Mouse (Mus musculus) hindbrain, embryonic 16.5 days (tissue): ENCODE measurements around the gene Triobp. TPM values are rescaled to one million over a fixed set of nuclear protein-coding genes. Genes with fewer than 3 reads are reported as not detected.

Experiments
- ATAC-seq: fragments of 200-750 bp; cut with Nextera tagmentation; 2 replicates; pipeline ENCODE4 v1.8.0; 2017; ENCODE audit warnings: moderate TSS enrichment, moderate library complexity
- H3K27ac ChIP-seq: fragments of 300-500 bp; sonication (generic); 2 replicates; pipeline ENCODE4 v1.5.1; 2014; ENCODE audit warnings: low read depth, mild to moderate bottlenecking, control low read depth, low read length, moderate library complexity
- H3K27me3 ChIP-seq: fragments of 300-500 bp; sonication (generic); replicated peaks from 2 replicates; pipeline ENCODE4 v1.6.1; 2014; ENCODE audit warnings: low read length; ENCODE audit not compliant: control insufficient read depth, insufficient read depth
- H3K36me3 ChIP-seq: fragments of 300-500 bp; sonication (generic); 2 replicates; pipeline ENCODE4 v1.6.1; 2014; ENCODE audit warnings: mild to moderate bottlenecking, low read length, moderate library complexity, mixed read lengths; ENCODE audit not compliant: control insufficient read depth, insufficient read depth
- H3K4me1 ChIP-seq: fragments of 300-500 bp; sonication (generic); 2 replicates; pipeline ENCODE4 v1.6.1; 2014; ENCODE audit warnings: low read depth, low read length; ENCODE audit not compliant: control insufficient read depth, insufficient read depth
- H3K4me2 ChIP-seq: fragments of 300-500 bp; sonication (generic); 2 replicates; pipeline ENCODE4 v1.6.1; 2014; ENCODE audit warnings: mild to moderate bottlenecking, low read length, control low read depth, moderate library complexity
- H3K4me3 ChIP-seq: fragments of 300-500 bp; sonication (generic); 2 replicates; pipeline ENCODE4 v1.5.1; 2014; ENCODE audit warnings: mild to moderate bottlenecking, low read length, control low read depth, moderate library complexity
- H3K9ac ChIP-seq: fragments of 300-500 bp; sonication (generic); 2 replicates; pipeline ENCODE4 v1.6.1; 2014; ENCODE audit warnings: low read depth, mild to moderate bottlenecking, control low read depth, low read length, moderate library complexity
- H3K9me3 ChIP-seq: fragments of 300-500 bp; sonication (generic); 2 replicates; pipeline ENCODE4 v1.6.1; 2014; ENCODE audit warnings: mild to moderate bottlenecking, low read length, moderate library complexity; ENCODE audit not compliant: control insufficient read depth
- WGBS: fragments of 180-500 bp; shearing (Covaris S2); extraction: QIAGEN DNeasy Blood & Tissue Kit; methylation state at CpG from one replicate; pipeline ENCODE4 v1.1.7; 2014; 5-methylcytosine and 5-hydroxymethylcytosine counted together
- polyA plus RNA-seq: library from polyadenylated mRNA; unstranded; fragments of >200 nt; fragmentation: Nextera tagmentation; extraction: Ambion mirVana; gene quantifications from 2 replicates; pipeline ENCODE4 v1.2.1, GENCODE M21; 2015

The Triobp gene
- polyA plus RNA-seq, 1 experiment from 2014 or later, result 36.1 TPM

GRCm38 (mm10) chr15:78988499-78988971 lies 41.0 kb downstream of the Triobp start:
- Histone ChIP-seq H3K4me2 (no peak overlapping the region), H3K36me3 (peaks cover 30% of the 10 kb centered on the region), H3K9me3 (no peaks in the 10 kb centered on the region), H3K4me1 (peaks cover 11% of the 10 kb centered on the region), H3K4me3 (no peak overlapping the region), H3K9ac (no peak overlapping the region), H3K27ac (no peak overlapping the region; the same call in 1 of the 2 replicates), H3K27me3 (no peaks in the 10 kb centered on the region)
- peak; percentile 86 for ATAC-seq
- 30% methylated on average over 14 of the region's 14 CpGs for WGBS

DNA sequence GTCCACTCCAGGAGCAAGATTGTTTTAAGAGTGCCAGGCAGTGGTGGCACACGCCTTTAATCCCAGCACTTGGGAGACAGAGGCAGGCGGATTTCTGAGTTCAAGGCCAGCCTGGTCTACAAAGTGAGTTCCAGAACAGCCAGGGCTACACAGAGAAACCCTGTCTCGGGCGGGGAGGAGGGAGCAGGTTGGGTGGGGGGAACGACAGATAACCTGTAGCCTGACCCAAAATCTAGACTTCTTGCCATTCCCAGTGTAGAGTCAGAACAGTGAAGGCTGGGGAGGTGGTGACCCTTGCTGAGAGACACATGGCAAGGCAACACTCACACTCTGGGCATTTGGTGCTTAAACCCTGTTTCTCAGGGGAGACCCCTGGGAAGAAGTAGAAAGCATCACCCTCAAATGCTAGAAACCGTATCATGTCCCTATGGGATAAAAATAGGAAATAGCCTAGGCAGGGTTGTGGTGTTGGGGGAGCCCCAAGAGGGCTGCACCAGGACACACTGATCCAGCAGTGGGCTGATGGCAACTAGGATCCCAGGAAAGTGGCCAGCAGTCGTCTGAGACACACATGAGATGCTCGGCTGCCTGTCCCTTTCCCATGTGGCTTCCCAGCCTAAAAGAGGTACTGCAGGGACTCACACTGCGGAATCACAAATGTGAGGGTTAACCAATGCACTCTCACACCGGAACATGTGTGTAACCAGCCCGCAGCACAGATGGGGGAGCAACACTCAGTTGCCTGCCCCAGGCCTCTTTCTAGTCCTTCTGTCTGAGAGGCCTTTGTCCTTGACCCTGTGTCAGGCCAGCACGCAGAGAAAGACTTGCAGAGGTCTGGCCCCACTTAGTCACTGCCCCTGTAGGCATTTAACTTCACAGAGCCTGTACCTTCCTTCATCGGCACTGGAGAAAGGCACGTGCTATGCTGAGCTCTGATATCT lies 41.9 kb downstream of the Triobp start:
- peaks cover 11% of the 10 kb centered on the region for H3K4me1 ChIP-seq
- no peak overlapping the region for H3K4me3 ChIP-seq
- no peaks in the 10 kb centered on the region for H3K27me3 ChIP-seq
- peaks cover 36% of the 10 kb centered on the region for H3K36me3 ChIP-seq
- no peak overlapping the region for H3K27ac ChIP-seq
- H3K9ac ChIP-seq, result no peak overlapping the region
- no peaks in the 10 kb centered on the region for H3K9me3 ChIP-seq
- WGBS, result 89% methylated on average over 14 of the region's 14 CpGs
- no peak for ATAC-seq
- no peak overlapping the region for H3K4me2 ChIP-seq

DNA sequence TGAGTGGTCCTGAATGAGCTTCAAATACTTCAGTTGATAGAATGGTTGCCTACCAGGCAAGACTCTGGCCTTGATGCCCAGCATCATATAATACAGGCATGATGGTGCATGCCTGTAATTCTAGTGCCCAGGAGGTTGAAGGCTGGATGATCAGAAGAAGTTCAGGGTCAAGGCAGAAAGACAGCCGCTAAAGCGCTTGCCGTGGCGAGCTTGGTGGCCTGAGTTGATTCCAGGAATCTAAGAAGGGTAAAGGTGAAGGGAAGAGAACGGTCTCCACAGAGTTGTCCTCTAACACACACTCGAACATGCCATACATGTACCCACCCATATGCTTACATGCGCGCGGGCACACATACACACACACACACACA lies 42.6 kb downstream of the Triobp start:
- peaks cover 38% of the 10 kb centered on the region for H3K36me3 ChIP-seq
- no peaks in the 10 kb centered on the region for H3K27me3 ChIP-seq
- H3K4me3 ChIP-seq, result no peak overlapping the region
- H3K9ac ChIP-seq, result no peak overlapping the region
- no peaks in the 10 kb centered on the region for H3K9me3 ChIP-seq
- H3K4me1 ChIP-seq, result peaks cover 11% of the 10 kb centered on the region
- H3K4me2 ChIP-seq, result no peak overlapping the region
- H3K27ac ChIP-seq, result no peak overlapping the region
- WGBS, result 94% methylated on average over 9 of the region's 9 CpGs
- no peak for ATAC-seq

DNA sequence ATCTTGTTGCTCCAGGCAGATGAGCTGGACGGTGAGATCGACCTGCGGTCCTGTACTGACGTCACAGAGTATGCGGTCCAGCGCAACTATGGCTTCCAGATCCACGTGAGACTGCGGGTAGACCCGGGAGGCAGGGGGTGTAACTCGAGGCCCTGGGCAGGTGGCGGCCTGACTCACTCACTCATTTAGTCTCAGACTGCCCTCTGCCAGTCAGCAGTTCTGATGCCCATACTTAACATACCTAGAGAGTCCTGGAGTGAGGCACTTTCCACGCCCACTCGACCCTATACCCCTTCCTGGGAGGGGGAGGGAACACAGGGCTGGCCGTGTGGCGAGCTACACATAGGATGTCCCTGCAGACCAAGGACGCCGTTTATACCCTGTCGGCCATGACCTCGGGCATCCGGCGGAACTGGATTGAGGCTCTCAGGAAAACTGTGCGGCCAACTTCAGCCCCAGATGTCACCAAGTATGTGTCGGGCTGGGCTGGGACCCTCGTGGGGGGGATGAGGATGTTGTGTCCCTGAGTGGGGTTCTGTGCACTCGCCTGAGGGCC lies 43.5 kb downstream of the Triobp start:
- H3K4me1 ChIP-seq, result peaks cover 11% of the 10 kb centered on the region
- H3K27ac ChIP-seq, result no peak overlapping the region
- no peak for ATAC-seq
- no peak overlapping the region for H3K4me2 ChIP-seq
- 95% methylated on average over 25 of the region's 25 CpGs for WGBS
- no peak overlapping the region for H3K9ac ChIP-seq
- no peaks in the 10 kb centered on the region for H3K9me3 ChIP-seq
- H3K36me3 ChIP-seq, result peaks cover 41% of the 10 kb centered on the region
- no peak overlapping the region for H3K4me3 ChIP-seq
- no peaks in the 10 kb centered on the region for H3K27me3 ChIP-seq

GRCm38 (mm10) chr15:78992235-78992634 lies 44.7 kb downstream of the Triobp start:
- H3K4me2 ChIP-seq, result no peak overlapping the region
- WGBS, result 90% methylated on average over 7 of the region's 7 CpGs

GRCm38 (mm10) chr15:78992925-78993324 lies 45.4 kb downstream of the Triobp start:
- H3K27me3 ChIP-seq, result no peaks in the 10 kb centered on the region
- 97% methylated on average over 24 of the region's 24 CpGs for WGBS
- peaks cover 41% of the 10 kb centered on the region for H3K36me3 ChIP-seq
- H3K4me1 ChIP-seq, result peaks cover 5% of the 10 kb centered on the region
- no peak overlapping the region for H3K4me3 ChIP-seq
- no peak overlapping the region for H3K4me2 ChIP-seq
- ATAC-seq, result no peak
- H3K9me3 ChIP-seq, result no peaks in the 10 kb centered on the region
- H3K9ac ChIP-seq, result no peak overlapping the region
- H3K27ac ChIP-seq, result no peak overlapping the region

More at GRCm38 (mm10) chr15:78992235-78992634, 44.7 kb downstream of the Triobp start:
- H3K27me3 ChIP-seq, result no peaks in the 10 kb centered on the region
- no peak overlapping the region for H3K27ac ChIP-seq
- H3K4me3 ChIP-seq, result no peak overlapping the region
- H3K36me3 ChIP-seq, result peaks cover 41% of the 10 kb centered on the region
- H3K4me1 ChIP-seq, result peaks cover 11% of the 10 kb centered on the region
- no peak overlapping the region for H3K9ac ChIP-seq
- ATAC-seq, result no peak
- no peaks in the 10 kb centered on the region for H3K9me3 ChIP-seq

GRCm38 (mm10) chr15:78995916-78996315 lies 48.4 kb downstream of the Triobp start:
- H3K27ac ChIP-seq, result no peak overlapping the region
- no peaks in the 10 kb centered on the region for H3K4me1 ChIP-seq
- H3K4me3 ChIP-seq, result no peak overlapping the region
- H3K36me3 ChIP-seq, result peaks cover 42% of the 10 kb centered on the region
- H3K4me2 ChIP-seq, result no peak overlapping the region
- no peaks in the 10 kb centered on the region for H3K27me3 ChIP-seq
- no peak for ATAC-seq
- WGBS, result 86% methylated on average over 4 of the region's 4 CpGs
- no peak overlapping the region for H3K9ac ChIP-seq
- H3K9me3 ChIP-seq, result no peaks in the 10 kb centered on the region

GRCm38 (mm10) chr15:78996663-78997062 lies 49.1 kb downstream of the Triobp start:
- no peaks in the 10 kb centered on the region for H3K9me3 ChIP-seq
- H3K27ac ChIP-seq, result no peak overlapping the region
- peaks cover 40% of the 10 kb centered on the region for H3K36me3 ChIP-seq
- H3K4me3 ChIP-seq, result no peak overlapping the region
- no peak overlapping the region for H3K9ac ChIP-seq
- 76% methylated on average over 3 of the region's 3 CpGs for WGBS
- H3K27me3 ChIP-seq, result no peaks in the 10 kb centered on the region
- H3K4me1 ChIP-seq, result no peaks in the 10 kb centered on the region
- no peak for ATAC-seq
- no peak overlapping the region for H3K4me2 ChIP-seq

GRCm38 (mm10) chr15:78998348-78998747 lies 50.8 kb downstream of the Triobp start:
- Histone ChIP-seq H3K4me1 (no peaks in the 10 kb centered on the region), H3K27ac (no peak overlapping the region), H3K4me2 (no peak overlapping the region), H3K4me3 (no peak overlapping the region), H3K36me3 (peaks cover 26% of the 10 kb centered on the region), H3K9ac (no peak overlapping the region), H3K9me3 (no peaks in the 10 kb centered on the region), H3K27me3 (no peaks in the 10 kb centered on the region)
- no peak for ATAC-seq
- 69% methylated on average over 8 of the region's 8 CpGs for WGBS
